Mouse (Mus musculus): ENCODE results near the gene Cast. TPM values are rescaled to one million over a fixed set of nuclear protein-coding genes. Genes with fewer than 3 reads are reported as not detected.

The Cast gene
- 10 to 100 TPM; 89.5 to 89.7 TPM for total RNA-seq (2021)
- long read RNA-seq, experiment 1, full-length matches to known transcripts: 52 of 126 reads
- long read RNA-seq, experiment 1, partial matches to known transcripts: 7 of 126 reads
- long read RNA-seq, experiment 1, other reads (novel, unspliced or antisense): 67 of 126 reads
- long read RNA-seq, experiment 2, full-length matches to known transcripts: 57 of 137 reads
- long read RNA-seq, experiment 2, partial matches to known transcripts: 9 of 137 reads
- long read RNA-seq, experiment 2, other reads (novel, unspliced or antisense): 71 of 137 reads

GRCm38 (mm10) chr13:74808152-74808929 lies at the start of gene Cast:
TSS of gene Cast (minus strand) at chr13:74808810.
- intact Hi-C loops (cut with DNase I): loop anchor here (5.0 kb wide), 2 partner anchors 36 to 166 kb away; no protein-coding TSS in a partner anchor
- peak; percentile 68 to 72 for DNase-seq

GRCm38 (mm10) chr13:74854338-74855047 lies 45.9 kb upstream of the Cast start:
- intact Hi-C loops (cut with DNase I): loop anchor here (10.0 kb wide), 1 partner anchor 110 kb away; no protein-coding TSS in a partner anchor

GRCm38 (mm10) chr13:74850823-74851222 lies 42.2 kb upstream of the Cast start:
- intact Hi-C loops (cut with DNase I): loop anchor here (10.0 kb wide), 1 partner anchor 106 kb away; no protein-coding TSS in a partner anchor
- DNase-seq: no peak

More at GRCm38 (mm10) chr13:74854338-74855047, 45.9 kb upstream of the Cast start:
- DNase-seq: peak; percentile 71 to 79

DNA sequence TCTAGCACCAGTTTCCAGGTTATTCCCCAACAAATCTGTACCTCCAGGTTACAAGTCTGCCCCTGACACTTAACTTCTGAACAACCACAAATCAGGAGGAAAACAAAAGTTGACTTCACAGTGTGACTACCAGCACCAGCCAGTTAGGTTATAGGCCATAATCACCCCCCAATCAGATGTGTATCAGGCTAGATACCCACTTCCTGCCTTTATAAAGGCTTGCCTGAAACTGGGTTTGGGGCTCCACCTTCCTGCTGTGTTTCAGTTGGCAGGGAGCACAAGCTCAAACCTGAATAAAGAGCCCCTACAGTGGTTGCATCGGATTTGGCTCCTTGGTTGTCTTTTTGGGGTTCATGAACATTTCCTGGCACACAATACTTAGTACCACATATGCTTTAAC lies 37.3 kb upstream of the Cast start:
- intact Hi-C loops (cut with DNase I): no loop called here
- no peak for DNase-seq

DNA sequence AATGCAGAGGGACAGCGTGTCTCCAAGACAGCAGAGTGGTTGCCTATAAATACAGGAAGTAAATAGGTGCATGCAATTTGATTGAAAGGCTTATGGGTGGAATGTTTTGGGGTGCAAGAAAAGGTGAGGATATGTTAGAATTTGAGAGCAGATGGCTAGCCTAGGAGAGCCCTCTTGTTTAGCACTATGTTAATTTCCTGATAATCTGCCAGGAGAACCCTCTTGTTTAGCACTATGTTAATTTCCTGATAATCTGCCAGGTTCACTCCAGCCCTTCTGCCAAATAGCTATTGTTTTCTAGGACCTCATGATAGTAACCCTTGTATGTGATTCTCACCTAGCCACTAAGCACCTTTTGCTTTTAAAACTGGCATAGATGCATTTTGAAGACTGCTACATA lies 25.9 kb upstream of the Cast start:
- no peak for DNase-seq
- intact Hi-C loops (cut with DNase I): no loop called here

DNA sequence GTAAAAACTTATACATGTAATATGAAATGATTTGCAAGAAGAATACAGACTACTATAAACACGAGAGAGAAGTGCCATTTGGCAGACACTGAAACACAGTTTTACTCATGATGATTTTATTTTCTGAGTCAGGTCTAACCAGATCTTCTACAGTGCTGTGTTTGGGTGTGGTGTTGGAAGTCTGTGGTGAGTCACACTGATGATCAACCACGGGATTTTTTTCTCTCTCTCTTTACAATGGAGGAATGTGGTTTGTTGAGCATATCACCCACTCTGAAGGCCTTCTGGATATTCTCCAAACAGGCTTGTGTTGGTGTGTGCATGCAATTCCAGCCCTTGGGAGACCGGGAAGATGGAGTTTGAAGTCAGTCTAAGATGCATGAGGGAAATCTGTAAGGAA lies 13.5 kb upstream of the Cast start:
- DNase-seq: no peak
- intact Hi-C loops (cut with DNase I): no loop called here

DNA sequence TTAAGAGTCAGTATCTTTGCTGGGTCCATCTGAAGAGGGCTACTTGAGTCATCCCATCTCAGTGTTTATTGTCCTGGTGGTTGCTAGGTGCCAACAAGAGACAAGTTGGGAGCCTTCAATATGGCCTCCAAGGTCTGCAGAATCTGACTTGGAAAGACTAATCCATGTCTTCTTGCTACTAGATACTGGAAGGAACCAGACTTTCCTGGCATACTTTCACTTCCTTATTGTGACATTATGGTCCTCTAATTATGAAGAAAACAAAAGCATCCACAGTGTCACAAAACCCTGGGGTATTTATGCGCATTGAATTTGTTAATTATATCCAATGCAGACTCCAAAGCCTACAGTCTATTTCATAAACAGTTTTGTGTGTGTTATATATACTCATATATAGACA lies 7.1 kb upstream of the Cast start:
- intact Hi-C loops (cut with DNase I): no loop called here
- DNase-seq: no peak

DNA sequence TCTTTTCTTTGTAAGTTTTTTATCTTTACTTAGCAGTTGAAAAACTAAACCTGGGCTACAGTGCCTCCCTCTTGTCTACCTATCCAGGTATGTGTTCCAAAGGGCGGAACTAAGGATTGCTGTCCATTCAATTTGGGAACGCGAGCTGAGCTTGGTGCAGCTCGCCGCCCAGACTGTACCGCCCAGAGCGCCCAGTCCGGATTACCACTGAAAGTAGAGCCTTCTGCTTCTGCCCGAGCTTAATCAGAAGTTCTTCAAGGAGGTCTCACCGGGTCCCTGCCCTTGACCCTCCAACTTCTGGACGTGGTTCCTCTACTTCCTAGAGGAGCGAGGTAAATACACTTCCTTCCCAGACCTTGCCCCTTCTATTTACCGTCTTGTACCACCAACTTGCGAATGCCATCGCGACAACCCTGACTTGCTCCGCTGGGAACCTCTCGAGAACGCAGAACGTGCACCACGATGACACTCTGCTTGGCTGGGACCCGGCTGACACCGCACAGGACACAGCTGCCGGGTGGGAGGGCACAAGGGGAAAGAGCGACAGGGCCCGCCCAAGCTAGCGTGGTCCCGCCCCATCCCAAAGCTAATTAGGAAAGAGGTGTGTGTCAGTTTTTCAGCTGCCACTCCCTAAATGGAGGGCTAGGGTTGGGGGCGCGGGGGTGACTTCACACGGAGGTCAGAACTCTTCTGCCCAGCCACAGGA lies 1.0 kb downstream of the Cast start:
- intact Hi-C loops (cut with DNase I): loop anchor here (5.0 kb wide), 2 partner anchors 35 to 165 kb away; no protein-coding TSS in a partner anchor
- peak; percentile 83 to 87 for DNase-seq

DNA sequence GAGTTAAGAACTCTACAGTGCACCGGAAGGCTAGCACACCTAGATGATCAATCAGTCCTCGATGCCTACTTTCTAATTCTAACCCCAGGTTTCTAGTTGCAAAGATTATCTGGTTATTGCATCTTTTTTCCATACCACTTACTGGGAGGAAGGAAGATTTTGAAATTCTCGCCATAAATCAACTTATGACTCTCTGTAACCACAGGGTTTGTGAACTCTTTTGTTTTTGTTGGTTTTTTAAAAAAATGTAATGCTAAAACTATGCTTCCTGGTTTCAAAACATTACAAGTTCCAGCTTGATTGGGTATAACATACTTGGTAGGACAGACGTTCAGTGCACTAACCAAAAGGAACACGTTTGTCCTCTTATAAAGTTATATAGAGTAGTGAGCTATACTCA lies 1.7 kb downstream of the Cast start:
- DNase-seq: no peak
- intact Hi-C loops (cut with DNase I): loop anchor here (5.0 kb wide), 2 partner anchors 35 to 165 kb away; no protein-coding TSS in a partner anchor

GRCm38 (mm10) chr13:74794435-74794834 lies 14.2 kb downstream of the Cast start:
- intact Hi-C loops (cut with DNase I): no loop called here
- no peak for DNase-seq

GRCm38 (mm10) chr13:74787681-74788080 lies 20.9 kb downstream of the Cast start:
- DNase-seq: no peak
- intact Hi-C loops (cut with DNase I): no loop called here

- DNase-seq: no peak
- intact Hi-C loops (cut with DNase I): loop anchor here (5.0 kb wide), 2 partner anchors 35 to 135 kb away; partner anchors contain the start of genes Cast and Erap1
These were observed 36.5 kb downstream of the Cast start for GRCm38 (mm10) chr13:74772151-74772550.

- intact Hi-C loops (cut with DNase I): loop anchor here (5.0 kb wide), 2 partner anchors 37 to 133 kb away; partner anchors contain the start of genes Cast and Erap1
- DNase-seq: peak; percentile 87 to 92
These were observed 38.1 kb downstream of the Cast start for GRCm38 (mm10) chr13:74770480-74770879.

DNA sequence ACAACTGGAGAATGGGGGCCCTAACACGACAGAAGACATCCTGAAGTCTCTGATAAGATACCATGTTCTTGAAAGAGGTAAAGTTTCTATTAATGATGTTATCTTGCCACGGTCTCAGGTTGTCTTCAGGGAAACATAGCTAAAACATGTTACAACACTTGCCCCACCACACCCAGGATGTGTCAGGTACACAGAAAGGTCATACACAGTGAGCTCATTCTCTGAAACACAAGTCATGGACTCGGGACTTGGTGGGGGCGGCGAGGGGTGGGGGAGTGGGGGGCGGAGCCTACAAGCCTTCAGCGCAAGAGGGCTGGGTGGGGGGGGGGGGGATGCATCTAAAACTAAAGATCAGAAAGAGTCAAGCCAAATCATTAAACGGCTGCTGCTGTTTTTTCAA lies 38.7 kb downstream of the Cast start:
- DNase-seq: peak in 1 of 2 experiments; percentile 3
- intact Hi-C loops (cut with DNase I): loop anchor here (5.0 kb wide), 2 partner anchors 37 to 133 kb away; partner anchors contain the start of genes Cast and Erap1

DNA sequence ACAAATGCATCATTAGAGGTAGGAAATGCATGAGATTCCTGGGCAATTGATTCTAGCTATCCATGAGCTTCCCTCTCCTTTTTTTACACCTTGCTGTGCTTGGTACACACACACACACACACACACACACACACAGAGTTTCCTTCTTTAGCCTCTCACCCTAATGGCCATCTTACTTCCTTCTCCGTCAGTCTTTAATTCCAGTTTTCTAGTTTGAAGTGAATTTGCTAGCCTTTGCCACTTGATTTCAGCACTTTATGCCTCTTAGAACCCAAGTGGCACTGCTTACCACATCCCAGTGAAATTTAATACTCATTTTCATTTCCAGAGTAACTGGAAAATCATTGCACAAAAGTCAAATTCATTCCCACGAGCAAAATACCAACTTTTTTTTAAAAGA lies 41.4 kb downstream of the Cast start:
- intact Hi-C loops (cut with DNase I): no loop called here
- DNase-seq: no peak

- DNase-seq: no peak
- intact Hi-C loops (cut with DNase I): no loop called here
These were observed 45.9 kb downstream of the Cast start for GRCm38 (mm10) chr13:74762741-74763140.

- intact Hi-C loops (cut with DNase I): no loop called here
- DNase-seq: no peak
These were observed 49.5 kb downstream of the Cast start for GRCm38 (mm10) chr13:74759152-74759551.

DNA sequence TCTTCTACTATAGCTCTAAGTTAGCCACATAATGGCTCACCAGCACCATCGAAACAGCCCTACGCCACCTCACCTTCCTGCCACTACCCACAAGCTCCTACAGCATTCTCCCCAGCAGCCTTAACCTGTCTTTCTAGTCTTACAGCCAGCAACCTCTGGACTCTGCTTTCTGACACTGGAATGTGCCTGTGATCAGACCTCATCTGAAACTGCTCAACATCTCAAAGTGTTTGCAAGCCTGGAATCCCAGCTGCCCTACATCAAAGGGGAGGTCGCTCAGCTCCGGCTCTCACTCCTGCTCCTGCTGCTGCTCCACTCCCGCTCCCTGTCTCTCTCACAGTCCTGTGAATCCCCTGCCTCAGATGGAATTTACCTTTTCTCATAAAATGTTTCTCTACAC lies 65.4 kb downstream of the Cast start:
- intact Hi-C loops (cut with DNase I): loop anchor here (10.0 kb wide), 1 partner anchor 112 kb away; no protein-coding TSS in a partner anchor

GRCm38 (mm10) chr13:74736396-74736795 lies 72.2 kb downstream of the Cast start:
- intact Hi-C loops (cut with DNase I): no loop called here
- no peak for DNase-seq

More for the DNA sequence above, 65.4 kb downstream of the Cast start:
- no peak for DNase-seq

- intact Hi-C loops (cut with DNase I): no loop called here
These were observed 72.8 kb downstream of the Cast start for GRCm38 (mm10) chr13:74735834-74736233.

More at GRCm38 (mm10) chr13:74735834-74736233, 72.8 kb downstream of the Cast start:
- no peak for DNase-seq

All from heart, postnatal 14 days (tissue).